Mouse (Mus musculus) liver, adult 2 months (tissue): ENCODE data around the gene Esrrb. TPM values are rescaled to one million over a fixed set of nuclear protein-coding genes. Genes with fewer than 3 reads are reported as not detected.

Experiments used
- DNase-seq: peaks from one replicate; pipeline ENCODE4 v3.0.0-alpha.2; 2011; ENCODE audit warnings: low read depth, low spot score; ENCODE audit errors: extremely low read depth
- H3K27ac ChIP-seq: fragments of 200-500 bp; replicated peaks from 2 replicates; pipeline ENCODE4 v1.5.1; 2012; ENCODE audit warnings: low read depth, mild to moderate bottlenecking, control low read depth, inconsistent platforms, low read length; ENCODE audit not compliant: insufficient read depth
- H3K27me3 ChIP-seq: fragments of 200-500 bp; 2 replicates; pipeline ENCODE4 v1.6.1; 2012; ENCODE audit warnings: mild to moderate bottlenecking, moderate library complexity, low read length, inconsistent platforms; ENCODE audit not compliant: control insufficient read depth, insufficient read depth
- H3K36me3 ChIP-seq: fragments of 200-500 bp; 2 replicates; pipeline ENCODE4 v1.6.1; 2012; ENCODE audit warnings: low read length, inconsistent platforms; ENCODE audit not compliant: control insufficient read depth, insufficient read depth
- H3K4me1 ChIP-seq: fragments of 200-500 bp; 2 replicates; pipeline ENCODE4 v1.6.1; 2011; ENCODE audit warnings: low read length; ENCODE audit not compliant: control insufficient read depth, insufficient read depth
- H3K4me3 ChIP-seq: fragments of 200-500 bp; 2 replicates; pipeline ENCODE4 v1.5.1; 2011; ENCODE audit warnings: low read depth, mild to moderate bottlenecking, control low read depth, low read length, moderate library complexity; ENCODE audit not compliant: insufficient read depth
- H3K79me2 ChIP-seq: fragments of 200-500 bp; 2 replicates; pipeline ENCODE4 v1.6.1; 2012; ENCODE audit warnings: inconsistent platforms, mild to moderate bottlenecking, low read length, moderate library complexity; ENCODE audit not compliant: control insufficient read depth, insufficient read depth
- H3K9ac ChIP-seq: fragments of 200-500 bp; 2 replicates; pipeline ENCODE4 v1.6.1; 2012; ENCODE audit warnings: low read depth, mild to moderate bottlenecking, control low read depth, inconsistent platforms, low read length
- CTCF ChIP-seq: fragments of 200-500 bp; IDR thresholded peaks from 2 replicates; pipeline ENCODE4 v1.5.1; 2011; ENCODE audit warnings: low read depth, low read length, control low read depth
- POLR2A ChIP-seq: fragments of 200-500 bp; IDR thresholded peaks from 2 replicates; pipeline ENCODE4 v1.6.1; 2011; ENCODE audit warnings: low read length, control low read depth; ENCODE audit not compliant: insufficient read depth; ENCODE audit errors: extremely low read depth
- WGBS: fragments of 180-500 bp; shearing (Covaris S2); methylation state at CpG from one replicate; pipeline ENCODE4 v1.1.7; 2018; 5-methylcytosine and 5-hydroxymethylcytosine counted together
- polyA plus RNA-seq: library from polyadenylated mRNA; depleted of rRNA; stranded (reverse); fragments of >200 nt; gene quantifications from 2 replicates; pipeline ENCODE4 v1.2.3, GENCODE M21; 2012
- total RNA-seq: library from RNA; depleted of rRNA; stranded (reverse); fragments of >200 nt; gene quantifications from 2 replicates; pipeline ENCODE4 v1.2.3, GENCODE M21; 2014

The Esrrb gene
- total and polyA plus RNA-seq, 2 experiments, result 0.33 to 0.37 TPM

- H3K4me1 ChIP-seq, result no peaks in the 10 kb centered on the region
- TF ChIP-seq CTCF, result no peak
- TF ChIP-seq POLR2A, result no peak
- no peak overlapping the region for H3K27ac ChIP-seq
- no peak overlapping the region for H3K9ac ChIP-seq
- H3K27me3 ChIP-seq, result no peaks in the 10 kb centered on the region
- WGBS, result 75% methylated on average over 1 of the region's 1 CpGs
- no peak for DNase-seq
- H3K36me3 ChIP-seq, result no peaks in the 10 kb centered on the region
- no peak overlapping the region for H3K4me3 ChIP-seq
- no peaks in the 10 kb centered on the region for H3K79me2 ChIP-seq
Measured at GRCm38 (mm10) chr12:86455009-86455408, 94.1 kb downstream of the Esrrb start.

- H3K9ac ChIP-seq, result no peak overlapping the region
- no peak for DNase-seq
- TF ChIP-seq CTCF (no peak), POLR2A (no peak)
- 86% methylated on average over 9 of the region's 9 CpGs for WGBS
- H3K27ac ChIP-seq, result no peak overlapping the region
- no peaks in the 10 kb centered on the region for H3K4me1 ChIP-seq
- no peaks in the 10 kb centered on the region for H3K79me2 ChIP-seq
- H3K27me3 ChIP-seq, result no peaks in the 10 kb centered on the region
- H3K36me3 ChIP-seq, result no peaks in the 10 kb centered on the region
- H3K4me3 ChIP-seq, result no peak overlapping the region
Measured at GRCm38 (mm10) chr12:86462742-86463470, 102.0 kb downstream of the Esrrb start.

DNA sequence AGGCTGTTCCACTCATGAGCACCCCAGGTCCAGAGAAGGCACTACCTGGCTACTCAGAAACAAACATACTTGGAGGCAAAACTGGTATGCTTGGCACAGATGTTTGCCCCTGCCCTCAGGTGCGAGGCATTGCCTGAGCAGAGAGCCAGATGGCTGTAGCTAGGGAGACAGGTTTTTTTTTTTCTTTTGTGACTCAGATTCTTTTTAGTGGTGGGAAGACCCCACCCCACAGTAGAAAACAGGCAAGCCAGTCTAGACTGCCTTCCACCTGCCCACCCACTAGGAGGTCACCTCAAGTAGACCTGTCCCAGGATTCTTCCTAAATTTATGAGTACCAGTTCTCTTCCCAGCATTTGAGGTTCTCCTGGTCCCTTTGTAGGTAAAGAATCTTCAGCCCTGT lies 103.5 kb downstream of the Esrrb start:
- DNase-seq, result no peak
- no peak for TF ChIP-seq POLR2A
- TF ChIP-seq CTCF, result no peak
- 92% methylated on average over 1 of the region's 1 CpGs for WGBS
- Histone ChIP-seq H3K27me3 (no peaks in the 10 kb centered on the region), H3K36me3 (no peaks in the 10 kb centered on the region), H3K79me2 (no peaks in the 10 kb centered on the region), H3K27ac (no peak overlapping the region), H3K4me1 (no peaks in the 10 kb centered on the region), H3K4me3 (no peak overlapping the region), H3K9ac (no peak overlapping the region)

DNA sequence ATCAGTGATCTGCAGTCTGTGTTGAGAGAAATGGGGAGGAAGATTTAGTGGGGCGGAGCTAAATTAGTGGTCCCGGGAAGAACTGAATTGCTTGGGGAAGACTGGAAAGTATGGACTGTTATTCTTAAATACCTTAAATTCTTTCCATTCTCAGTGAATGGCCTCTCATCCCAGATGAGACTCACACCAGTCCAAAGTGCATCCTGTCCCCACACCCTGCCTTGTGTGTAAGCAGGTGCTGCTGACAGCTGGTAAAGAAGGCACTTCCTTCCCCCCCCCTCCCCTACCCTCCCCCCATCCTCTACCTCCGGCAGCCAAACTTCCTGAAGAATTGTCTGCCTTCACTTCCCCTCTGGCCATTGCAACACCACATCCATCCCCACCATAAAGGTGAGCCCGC lies 105.3 kb downstream of the Esrrb start:
- no peaks in the 10 kb centered on the region for H3K27me3 ChIP-seq
- no peak overlapping the region for H3K4me3 ChIP-seq
- no peak for DNase-seq
- H3K79me2 ChIP-seq, result no peaks in the 10 kb centered on the region
- no peak overlapping the region for H3K27ac ChIP-seq
- no peak overlapping the region for H3K9ac ChIP-seq
- no peaks in the 10 kb centered on the region for H3K4me1 ChIP-seq
- WGBS, result 63% methylated on average over 4 of the region's 4 CpGs
- no peak for TF ChIP-seq CTCF
- TF ChIP-seq POLR2A, result no peak
- H3K36me3 ChIP-seq, result no peaks in the 10 kb centered on the region

- no peak overlapping the region for H3K4me3 ChIP-seq
- TF ChIP-seq POLR2A (no peak), CTCF (no peak)
- H3K27me3 ChIP-seq, result no peaks in the 10 kb centered on the region
- H3K27ac ChIP-seq, result no peak overlapping the region
- no peak for DNase-seq
- H3K36me3 ChIP-seq, result no peaks in the 10 kb centered on the region
- no peak overlapping the region for H3K9ac ChIP-seq
- no peaks in the 10 kb centered on the region for H3K4me1 ChIP-seq
- WGBS, result 52% methylated on average over 23 of the region's 23 CpGs
- no peaks in the 10 kb centered on the region for H3K79me2 ChIP-seq
Measured at GRCm38 (mm10) chr12:86469919-86470318, 109.0 kb downstream of the Esrrb start.

GRCm38 (mm10) chr12:86470912-86471311 lies 110.0 kb downstream of the Esrrb start:
- 71% methylated on average over 6 of the region's 6 CpGs for WGBS
- no peak for TF ChIP-seq CTCF
- H3K27ac ChIP-seq, result no peak overlapping the region

More at GRCm38 (mm10) chr12:86470912-86471311, 110.0 kb downstream of the Esrrb start:
- Histone ChIP-seq H3K36me3 (no peaks in the 10 kb centered on the region), H3K4me1 (peaks cover 2% of the 10 kb centered on the region; the same call in 1 of the 2 replicates), H3K79me2 (no peaks in the 10 kb centered on the region), H3K4me3 (no peak overlapping the region), H3K27me3 (no peaks in the 10 kb centered on the region), H3K9ac (no peak overlapping the region)
- DNase-seq, result no peak
